Mouse (Mus musculus) testis, postnatal 10 days (tissue): Measurements from ENCODE around the gene Hivep3.

Source experiments
- DNase-seq: peaks from one replicate; pipeline ENCODE4 v3.0.0; 2021; ENCODE audit warnings: low spot score

Hivep3 gene

DNA sequence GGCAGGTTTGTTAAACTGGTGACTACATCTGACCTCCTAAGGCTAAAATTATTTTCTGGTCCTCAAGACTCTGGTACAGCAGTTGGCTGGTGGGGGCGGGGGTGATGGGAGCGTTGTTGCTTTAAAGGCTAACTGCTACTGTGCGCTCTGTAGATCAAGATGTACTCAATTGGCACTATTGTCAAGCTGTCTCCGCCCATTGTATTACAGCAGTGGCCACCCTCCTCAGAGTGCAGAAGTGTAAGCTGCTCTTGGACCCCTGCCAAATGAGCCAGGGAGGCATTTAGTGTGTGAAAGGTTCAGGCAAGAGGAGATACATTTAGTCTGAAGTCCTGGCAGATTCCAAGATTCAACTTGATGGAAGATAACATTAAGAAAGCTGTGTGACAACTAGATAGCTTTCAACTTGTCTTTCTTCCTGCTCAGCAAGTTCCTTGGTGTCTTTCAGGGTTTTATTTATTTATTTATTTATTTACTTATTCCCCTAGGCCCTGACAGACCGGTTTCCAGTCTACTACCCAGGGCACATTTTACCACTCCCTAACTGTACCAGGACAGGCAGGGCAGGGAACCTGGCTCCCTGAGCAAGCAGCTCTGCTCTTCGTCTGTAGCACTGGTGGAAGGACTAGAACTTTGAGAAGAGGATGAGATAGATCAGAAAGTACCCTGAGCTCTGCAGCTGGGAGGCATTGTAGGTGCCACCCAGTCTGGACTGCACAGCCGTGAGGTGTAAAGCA lies 83.2 kb downstream of the Hivep3 start:
- peak; percentile 62 for DNase-seq

DNA sequence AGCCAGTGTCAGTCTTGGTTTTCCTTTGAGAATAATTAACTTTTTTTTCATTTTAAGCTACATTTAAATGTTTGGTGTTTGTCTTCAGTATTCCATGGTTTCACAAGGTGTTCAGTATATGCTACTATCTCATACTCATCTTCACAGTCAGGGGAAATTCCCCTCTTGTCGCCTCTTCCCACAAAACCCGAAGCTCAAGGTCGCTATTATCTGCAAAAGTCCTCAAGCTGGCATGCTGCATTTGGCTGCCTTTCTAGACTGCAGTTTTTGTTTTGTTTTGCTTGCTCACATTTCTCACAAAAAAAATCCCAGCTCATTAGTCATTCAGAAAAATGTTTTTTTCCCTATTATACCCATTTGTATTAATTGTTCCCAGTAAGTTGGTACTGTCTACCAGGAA lies 92.4 kb downstream of the Hivep3 start:
- peak; percentile 7 for DNase-seq

DNA sequence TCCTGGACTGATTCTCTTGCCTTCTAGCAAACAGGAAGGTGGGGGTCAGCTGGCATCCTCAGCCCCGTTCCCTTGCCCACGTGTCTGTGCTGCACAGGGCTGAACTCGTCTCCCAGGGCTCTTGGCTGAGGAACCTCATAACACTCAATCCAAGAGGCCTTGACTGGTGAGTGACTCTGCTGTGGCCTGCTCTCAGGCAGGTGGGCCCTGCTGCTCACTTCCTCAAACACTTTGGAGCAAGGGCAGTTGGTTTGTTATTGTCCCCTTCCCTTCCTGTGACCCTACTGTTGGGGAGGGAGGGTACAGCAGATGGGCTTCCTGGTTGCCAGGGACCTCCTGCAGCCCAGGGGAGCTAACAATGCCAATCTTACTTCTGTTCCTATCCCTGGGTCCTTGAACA lies 94.8 kb downstream of the Hivep3 start:
- DNase-seq = no peak

DNA sequence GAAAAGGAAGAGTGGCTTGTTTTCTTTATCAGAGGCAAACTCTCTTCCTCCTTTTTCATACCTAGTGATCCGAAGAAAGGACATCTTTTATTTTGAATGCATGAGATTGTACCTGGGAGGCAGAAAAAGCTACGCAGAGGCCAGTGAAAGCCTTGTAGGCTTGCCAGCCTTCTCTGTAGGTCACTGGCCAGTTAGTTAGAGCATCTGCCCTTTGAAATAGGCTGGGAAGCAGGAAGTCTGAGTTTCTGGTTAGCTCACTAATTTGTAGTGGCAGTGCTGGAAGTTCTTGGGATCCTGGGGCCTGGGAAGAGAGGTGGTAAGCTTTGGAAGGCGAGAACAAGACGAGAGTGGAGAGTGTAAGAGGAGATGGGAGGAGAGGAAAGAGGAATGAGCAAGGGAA lies 95.4 kb downstream of the Hivep3 start:
- no peak for DNase-seq

DNA sequence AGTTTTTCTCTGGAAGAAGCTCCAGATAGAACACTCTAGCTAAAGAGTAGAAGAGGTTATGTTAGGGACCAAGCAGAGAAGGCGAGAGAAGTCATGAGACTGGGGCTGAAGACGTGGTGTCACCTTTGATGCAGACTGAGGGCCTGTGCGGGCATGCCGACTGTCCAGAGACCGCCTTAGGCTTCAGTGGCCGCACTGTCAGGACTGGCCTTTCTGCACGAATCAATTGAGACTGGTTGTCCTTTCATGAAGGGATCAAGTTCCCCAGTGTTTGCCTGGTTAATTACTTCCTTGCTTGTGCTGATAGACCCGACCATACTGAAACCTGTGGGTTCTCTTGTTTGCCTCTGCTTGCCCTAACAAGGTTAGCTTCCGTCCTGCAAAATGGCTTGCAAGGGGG lies 99.7 kb downstream of the Hivep3 start:
- DNase-seq = no peak

DNA sequence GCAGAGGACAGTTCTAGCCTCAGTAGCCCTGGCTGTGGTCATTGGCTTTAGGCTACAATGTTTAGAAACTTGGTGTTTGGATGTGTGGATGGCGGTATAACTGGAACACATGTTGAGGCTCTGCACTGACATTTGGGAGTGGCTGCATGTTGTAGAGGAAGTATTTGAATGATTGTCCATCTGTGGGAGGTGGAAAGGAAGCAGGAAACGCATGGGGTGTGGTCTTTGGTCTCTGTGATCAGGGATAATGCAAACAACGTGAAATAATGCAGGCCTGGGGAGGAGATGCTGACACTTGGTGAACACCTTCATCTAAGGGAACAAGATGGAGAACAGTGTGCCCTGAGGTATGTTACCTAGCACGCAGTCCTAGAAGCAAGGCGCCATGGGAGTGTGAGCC lies 100.3 kb downstream of the Hivep3 start:
- no peak for DNase-seq

DNA sequence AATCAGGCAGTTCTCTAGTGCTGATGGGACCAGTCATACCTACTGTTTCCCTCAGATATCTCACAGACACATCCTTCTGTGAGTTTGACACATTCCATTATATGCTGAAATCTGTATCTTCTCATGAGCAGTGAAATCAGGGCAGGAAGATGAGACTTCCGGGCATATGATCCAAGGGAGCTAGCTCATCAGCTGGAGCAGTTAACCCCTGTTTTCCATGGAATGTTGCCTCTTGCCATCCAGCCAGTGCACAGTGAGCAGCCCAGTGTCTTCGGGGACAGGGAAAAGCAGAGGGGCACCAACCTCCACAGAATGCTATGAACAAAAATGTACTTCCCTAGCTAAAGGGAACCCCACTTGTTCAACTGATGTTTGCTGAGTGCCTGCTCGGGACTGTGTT lies 102.6 kb downstream of the Hivep3 start:
- DNase-seq = no peak

DNA sequence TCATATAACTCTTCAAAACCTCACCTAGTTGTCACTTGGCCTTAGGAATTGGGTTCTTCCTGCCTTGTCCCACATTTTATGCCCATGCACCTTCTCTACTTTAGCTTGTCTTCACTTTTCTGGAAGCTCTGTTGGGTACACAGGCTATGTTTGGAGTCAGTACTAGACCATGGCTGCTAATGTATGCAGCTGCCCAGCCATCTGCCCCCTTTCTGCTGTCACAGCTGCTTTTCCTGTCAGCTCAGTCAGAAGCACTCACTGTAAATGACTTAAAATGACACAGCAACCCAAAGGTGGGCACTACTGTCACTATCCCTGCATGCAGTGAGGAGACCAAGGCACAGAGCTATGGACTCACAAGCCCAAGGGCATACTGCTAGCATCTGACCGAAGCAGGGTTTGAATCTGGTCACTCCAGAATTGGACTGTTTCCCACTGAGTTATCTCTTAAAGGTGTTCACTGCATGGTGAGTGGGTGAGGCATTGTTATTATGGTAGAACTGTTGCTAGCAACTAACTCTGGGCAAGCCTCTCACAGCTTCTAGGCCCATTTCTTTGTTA lies 104.0 kb downstream of the Hivep3 start:
- no peak for DNase-seq

DNA sequence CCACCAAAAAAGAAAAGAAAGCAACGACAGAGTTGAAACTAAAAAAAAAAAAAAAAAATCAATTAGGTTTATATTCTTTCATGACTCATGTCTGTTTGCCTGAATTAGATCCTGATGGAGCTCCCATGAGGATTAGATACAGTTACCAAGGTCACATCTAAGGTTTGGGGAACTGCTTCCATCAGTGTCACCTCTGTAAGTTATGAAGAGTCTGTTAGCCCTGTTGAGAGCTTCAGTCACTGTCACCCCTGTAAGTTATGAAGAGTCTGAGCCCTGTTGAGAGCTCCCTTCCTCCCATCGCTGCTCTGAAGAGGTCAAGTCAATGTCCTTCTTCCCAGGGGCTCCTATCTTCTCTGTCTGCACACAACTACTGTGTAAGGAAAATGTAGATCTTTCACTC lies 104.7 kb downstream of the Hivep3 start:
- no peak for DNase-seq

DNA sequence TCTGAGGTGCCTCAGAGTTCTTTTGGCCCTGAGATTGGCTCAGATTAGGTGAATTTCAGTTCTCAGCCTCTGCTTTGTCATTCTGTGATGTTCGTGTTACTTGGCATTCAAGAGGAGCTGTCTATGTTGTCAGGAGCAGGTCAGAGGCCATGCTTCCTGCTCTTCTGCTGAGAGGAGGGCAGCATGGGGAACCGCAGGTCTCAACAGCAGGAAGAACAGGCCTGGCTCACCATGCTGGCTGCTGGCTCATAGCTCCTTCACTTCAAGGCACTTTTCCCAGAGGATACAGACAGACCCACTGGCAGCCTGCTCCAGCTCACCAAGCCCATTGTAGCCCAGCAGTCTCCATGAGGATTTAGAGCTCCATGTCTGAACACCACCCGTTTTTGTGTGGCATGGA lies 109.7 kb downstream of the Hivep3 start:
- DNase-seq = no peak

DNA sequence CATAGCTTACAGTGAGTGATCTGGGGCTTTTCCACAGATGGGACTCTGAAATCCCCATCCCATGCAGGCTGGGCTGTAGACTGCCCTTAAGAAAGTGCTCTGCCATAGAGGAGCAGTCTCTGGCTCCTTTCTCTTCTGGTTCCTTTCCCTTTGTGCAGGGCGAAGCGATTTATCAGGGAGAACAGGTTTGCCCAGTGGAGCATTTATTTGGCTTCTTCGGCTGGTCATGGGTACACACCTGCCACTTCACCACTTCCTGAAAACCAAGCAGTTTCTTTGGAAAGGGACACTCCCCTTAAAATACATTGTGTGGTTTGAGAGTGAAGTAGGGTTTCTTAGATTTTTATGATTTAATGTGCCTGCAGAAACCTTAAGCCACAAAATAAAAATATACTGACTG lies 110.7 kb downstream of the Hivep3 start:
- no peak for DNase-seq

DNA sequence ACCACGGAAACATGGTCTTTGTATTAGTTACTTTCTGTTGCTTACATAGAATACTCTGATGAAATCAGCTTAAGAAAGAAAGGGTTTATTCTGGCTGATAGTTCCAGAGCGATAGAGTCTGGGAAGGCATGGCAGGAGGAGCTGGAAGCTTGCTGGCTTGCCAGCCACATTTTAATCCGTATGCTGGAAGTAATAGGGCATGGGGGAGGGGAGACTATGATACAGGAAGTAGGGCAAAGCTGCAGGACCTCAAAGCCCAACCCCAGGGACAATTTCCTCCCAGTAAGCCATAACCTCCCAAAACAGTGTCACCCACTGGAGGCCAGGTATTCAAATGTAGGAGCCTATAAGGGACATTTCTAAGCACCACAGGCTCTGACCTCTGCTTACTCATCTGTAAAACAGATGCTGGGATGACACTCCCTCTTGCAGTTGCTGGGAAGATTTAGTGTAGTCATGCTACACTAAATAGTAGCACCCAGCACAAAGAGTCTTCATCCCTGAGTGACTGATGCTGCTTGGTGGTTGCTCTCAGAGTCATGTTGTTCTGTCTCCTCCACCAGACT lies 112.1 kb downstream of the Hivep3 start:
- DNase-seq = no peak

DNA sequence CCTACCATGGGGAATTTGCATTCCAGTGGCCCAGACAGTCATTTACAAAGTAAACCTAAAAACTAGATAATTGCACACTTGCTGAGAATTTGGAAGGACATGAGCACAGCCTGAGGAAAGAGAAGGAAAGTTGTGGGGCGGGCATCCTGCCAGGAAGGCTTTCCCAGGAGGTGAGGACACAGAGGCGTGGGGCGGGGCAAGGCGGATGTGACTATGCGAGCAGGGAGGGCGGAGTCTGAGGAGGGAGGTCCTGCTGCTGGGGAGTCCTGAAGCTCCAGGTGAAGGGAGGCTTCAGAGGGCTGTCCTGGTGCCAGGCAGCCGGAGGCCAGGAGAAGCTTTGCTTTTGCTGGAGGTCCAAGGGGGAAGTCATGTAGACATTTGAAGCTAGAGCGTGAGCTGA lies 118.9 kb downstream of the Hivep3 start:
- peak; percentile 71 for DNase-seq

DNA sequence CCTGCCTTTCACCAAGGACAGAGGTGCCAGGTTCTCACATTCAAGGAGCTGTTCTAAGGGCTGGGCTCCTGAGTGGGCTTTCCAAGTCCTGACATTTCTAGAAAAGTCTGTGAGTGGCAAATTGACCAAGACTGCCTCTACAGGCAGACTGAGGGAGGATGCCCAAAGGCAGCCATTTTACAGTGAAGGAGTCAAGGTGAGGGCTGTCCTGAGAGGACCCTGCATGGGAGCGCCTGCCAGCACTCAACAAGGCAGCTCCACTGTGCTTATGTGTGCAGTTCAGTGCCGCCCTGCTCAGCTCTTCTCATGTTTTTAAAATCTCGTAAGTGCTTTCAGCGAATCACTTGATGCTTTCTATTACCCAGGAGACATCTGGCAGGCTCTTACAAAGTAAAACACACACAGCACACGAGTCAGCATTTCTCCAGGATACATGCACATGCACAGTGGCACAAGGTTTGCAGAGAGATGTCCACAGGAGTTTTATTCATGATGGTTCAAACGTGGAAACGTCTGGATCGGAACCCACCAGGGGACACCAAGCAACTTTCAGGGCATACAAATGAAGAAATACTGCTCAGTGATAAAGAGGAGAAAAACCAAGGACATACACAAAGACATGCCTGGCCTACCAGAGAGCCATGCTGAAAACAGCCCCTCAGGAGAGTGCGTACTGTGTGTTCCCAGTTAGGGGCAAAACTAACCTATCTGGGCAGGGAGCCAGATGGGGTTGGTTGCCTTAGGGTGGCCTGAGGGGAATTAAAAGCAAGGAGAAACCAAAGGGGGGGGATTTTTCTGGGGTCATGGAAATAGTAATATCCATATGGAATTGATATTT lies 120.9 kb downstream of the Hivep3 start:
- no peak for DNase-seq

DNA sequence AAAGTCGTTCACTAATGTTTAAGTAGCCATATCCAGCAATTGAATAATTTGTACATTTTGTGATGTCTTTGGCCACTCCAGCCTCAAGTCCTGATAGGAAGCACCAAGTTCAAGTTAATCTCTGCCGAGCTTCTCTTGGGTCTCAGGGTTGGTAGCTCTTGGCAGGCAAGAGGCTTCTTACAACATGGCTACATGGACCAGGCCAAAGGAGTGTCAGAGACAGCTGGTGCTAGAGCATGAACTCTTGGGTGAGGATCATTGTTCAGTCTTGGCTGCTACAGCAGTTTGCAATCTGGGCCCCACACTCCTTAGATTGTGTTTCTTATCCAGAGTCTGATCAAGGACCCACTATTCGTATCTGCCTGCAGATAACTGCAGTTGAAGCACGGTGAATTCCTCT lies 125.9 kb downstream of the Hivep3 start:
- no peak for DNase-seq

DNA sequence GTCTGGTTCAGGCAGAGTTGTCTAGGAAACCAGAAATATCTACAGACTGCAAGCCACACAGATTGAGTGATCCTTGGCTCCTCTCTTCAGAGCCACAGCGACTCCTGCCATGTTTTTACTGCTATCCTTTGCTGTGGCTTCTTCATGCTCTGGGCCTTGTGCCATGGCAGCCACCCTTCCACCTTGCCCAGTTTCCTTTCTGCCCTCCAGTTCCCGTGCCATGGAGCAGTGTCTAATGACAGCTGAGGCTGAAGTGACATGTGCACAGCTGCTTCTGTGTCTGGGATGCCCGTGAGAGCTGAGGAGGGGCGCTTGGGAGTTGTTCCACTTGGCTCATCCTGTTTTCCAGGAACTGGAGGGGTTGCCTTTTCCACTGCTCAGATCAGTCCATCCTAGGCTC lies 127.4 kb downstream of the Hivep3 start:
- DNase-seq = no peak

DNA sequence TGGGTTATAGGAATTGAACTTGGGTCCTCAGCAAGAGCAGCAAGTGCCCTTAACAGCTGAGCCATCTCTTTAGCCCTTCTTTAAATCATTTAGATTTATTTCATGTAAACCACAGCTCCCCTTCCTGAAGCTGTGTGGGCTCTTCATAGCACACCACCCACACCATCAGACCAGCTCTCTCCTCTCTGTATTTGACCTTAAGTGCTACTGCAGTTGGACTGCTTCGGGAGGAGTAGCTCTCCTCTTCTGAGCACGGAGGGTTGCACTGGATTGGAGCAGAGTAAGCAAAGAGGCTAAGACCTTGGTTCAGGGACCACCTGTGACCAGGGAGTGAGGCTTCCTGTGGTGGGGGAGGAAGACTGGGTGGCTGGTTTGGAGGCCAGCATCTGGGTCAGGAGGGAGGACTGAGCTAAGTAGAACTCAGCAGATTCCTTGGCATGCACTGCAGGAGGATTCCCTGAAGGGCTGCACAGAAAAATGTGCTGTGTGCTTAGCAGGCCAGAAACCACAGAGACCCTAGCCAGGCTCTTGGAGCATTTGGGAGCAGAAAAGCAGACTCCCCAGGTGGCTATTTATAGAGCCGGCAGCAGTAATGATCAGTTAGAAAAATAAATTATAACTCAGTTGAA lies 132.4 kb downstream of the Hivep3 start:
- no peak for DNase-seq

DNA sequence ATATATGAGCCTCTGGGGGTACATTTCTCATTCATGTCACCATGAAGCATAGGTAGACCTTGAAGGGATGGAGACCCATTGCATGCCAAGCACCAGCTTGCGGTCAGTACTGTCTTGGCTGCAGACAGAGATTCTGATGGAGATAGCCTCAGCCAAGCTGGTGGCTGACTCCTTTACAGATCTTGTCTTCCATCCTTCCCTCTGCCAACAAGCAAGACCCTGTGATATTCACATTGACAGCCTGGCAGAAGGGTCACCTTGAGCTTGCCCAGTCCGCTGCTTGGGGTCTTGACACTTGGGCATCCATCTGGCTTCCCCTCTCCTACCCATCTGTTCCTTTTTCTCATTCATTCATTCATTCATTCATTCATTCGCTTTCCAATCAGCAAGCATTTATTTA lies 133.5 kb downstream of the Hivep3 start:
- DNase-seq = no peak

DNA sequence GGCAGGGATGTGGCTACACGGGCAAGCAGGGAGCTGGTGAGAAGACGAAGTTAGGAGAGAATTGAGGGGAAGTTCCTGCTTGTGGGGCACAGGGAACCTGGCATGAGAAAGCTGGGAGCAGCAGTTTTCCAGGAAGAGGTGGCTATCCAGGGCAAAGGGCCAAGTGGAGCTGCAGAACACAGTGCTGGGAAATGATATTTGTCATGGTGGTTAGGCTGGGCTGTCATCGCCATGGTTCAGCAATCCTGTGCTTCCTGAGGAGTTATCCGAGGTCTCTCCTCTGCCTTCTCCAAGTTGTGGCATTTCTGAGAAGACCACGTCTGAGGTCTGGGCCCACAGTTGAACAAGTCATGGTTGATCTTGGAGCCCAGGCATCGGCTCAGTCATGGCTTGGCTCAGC lies 136.8 kb downstream of the Hivep3 start:
- DNase-seq = no peak

DNA sequence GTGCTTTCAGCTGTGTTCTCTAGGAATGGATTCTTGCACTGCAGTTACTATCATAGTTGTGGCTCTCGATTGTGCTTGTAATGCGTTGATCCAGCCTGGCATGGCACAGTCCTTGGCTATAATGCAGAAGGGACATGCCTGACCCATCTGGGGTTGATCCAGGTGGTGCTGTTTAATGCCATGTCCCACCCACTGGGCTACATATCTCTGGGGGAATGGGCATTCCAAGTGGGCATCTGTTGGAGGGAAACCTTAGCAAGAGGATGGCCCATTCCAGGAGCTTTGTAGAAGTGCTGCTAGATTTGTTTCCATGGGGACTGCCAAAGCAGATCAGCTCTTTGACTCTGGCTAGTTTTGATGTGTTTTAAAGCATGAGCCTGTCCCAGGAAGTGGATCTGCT lies 137.9 kb downstream of the Hivep3 start:
- no peak for DNase-seq

DNA sequence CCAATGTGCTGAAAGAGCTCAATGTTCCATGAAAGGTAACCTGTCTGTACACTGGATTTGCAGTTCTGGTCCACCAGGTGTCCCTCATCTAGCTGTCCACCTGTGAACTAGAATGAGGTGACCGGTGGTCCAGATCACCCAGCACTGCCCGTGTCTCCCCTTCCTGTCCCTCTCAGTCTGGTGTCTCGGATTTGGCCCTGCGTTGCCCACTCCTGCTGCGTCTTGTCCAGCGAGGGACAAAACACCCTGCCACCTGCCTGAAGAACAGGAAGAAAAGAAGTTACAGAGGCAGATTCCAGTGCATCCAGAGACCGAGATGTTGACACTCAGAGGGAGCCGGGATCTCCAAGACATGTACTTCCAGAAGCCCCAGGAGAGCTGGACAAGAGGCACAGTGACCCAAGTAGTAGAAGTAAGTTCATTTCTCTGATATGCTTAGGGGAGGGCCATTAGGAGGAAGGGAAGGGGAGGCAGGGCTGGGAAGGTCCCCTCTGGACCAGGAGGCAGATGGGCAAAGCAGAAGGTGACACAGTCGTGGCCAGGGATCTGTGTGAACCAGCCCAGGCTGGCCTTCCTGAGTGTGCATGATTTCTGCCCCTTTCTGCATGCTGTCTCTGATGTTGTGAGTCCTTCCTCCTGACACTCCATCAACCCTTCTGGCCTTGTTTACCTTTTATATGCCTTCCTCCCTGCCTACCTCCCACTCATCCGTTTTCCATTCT lies 138.4 kb downstream of the Hivep3 start:
- DNase-seq = no peak

DNA sequence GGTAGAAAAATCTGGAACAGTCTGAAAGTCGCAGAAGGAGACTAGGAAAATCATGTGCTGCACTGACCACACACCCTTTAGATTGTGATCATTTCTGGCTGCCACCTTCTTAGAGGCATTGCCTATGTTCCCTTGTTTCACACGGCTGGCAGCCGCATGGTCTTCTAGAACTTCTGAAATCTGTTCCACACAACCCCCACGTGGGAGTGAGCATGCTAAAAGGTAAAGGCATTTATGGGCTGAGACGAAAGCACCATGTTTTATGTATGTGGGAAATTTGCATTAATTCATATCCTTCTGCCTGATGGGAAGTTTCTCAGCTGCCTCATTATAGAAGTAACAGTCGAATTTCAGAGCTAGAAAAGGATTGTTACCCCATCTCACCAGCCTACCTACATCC lies 140.4 kb downstream of the Hivep3 start:
- DNase-seq = no peak
